Mouse (Mus musculus): ENCODE results near the gene Th.

GRCm38 (mm10) chr7:142904331-142904730, 26.6 kb downstream of the Th start:
- TF ChIP-seq GATA1 (IDR thresholded peaks at IDR 0.05; ENCODE audit: low read length) (no peak), TAL1 (IDR thresholded peaks at IDR 0.05; ENCODE audit: low read length) (no peak)
